Mouse (Mus musculus) lung, embryonic 16.5 days (tissue): ENCODE measurements around the gene Vmn1r47. TPM values are rescaled to one million over a fixed set of nuclear protein-coding genes. Genes with fewer than 3 reads are reported as not detected.
"Not testable (repeated sequence)": the region's sequence is repeated elsewhere in the genome, so short reads cannot be mapped to it uniquely, and the experiment has no call there.

Experiments used
- ATAC-seq: fragments of 200-750 bp; cut with Nextera tagmentation; 2 replicates; pipeline ENCODE4 v1.8.0; 2017; ENCODE audit warnings: low read depth, mild to moderate bottlenecking, moderate library complexity
- H3K27ac ChIP-seq: fragments of 300-500 bp; sonication (generic); 2 replicates; pipeline ENCODE4 v1.5.1; 2014; ENCODE audit warnings: mild to moderate bottlenecking, control low read depth, low read length
- H3K27me3 ChIP-seq: fragments of 300-500 bp; sonication (generic); 2 replicates; pipeline ENCODE4 v1.6.1; 2014; ENCODE audit warnings: low read depth, low read length, mixed read lengths; ENCODE audit not compliant: control insufficient read depth, insufficient read depth
- H3K36me3 ChIP-seq: fragments of 300-500 bp; sonication (generic); 2 replicates; pipeline ENCODE4 v1.6.1; 2014; ENCODE audit warnings: low read length; ENCODE audit not compliant: control insufficient read depth, insufficient read depth
- H3K4me1 ChIP-seq: fragments of 300-500 bp; sonication (generic); replicated peaks from 2 replicates; pipeline ENCODE4 v1.6.1; 2014; ENCODE audit warnings: low read length, mixed read lengths; ENCODE audit not compliant: control insufficient read depth, insufficient read depth
- H3K4me2 ChIP-seq: fragments of 300-500 bp; sonication (generic); 2 replicates; pipeline ENCODE4 v1.6.1; 2014; ENCODE audit warnings: low read depth, low read length, control low read depth
- H3K4me3 ChIP-seq: fragments of 300-500 bp; sonication (generic); 2 replicates; pipeline ENCODE4 v1.5.1; 2014; ENCODE audit warnings: mild to moderate bottlenecking, low read length, control low read depth
- H3K9ac ChIP-seq: fragments of 300-500 bp; sonication (generic); 2 replicates; pipeline ENCODE4 v1.6.1; 2014; ENCODE audit warnings: low read length, control low read depth
- H3K9me3 ChIP-seq: fragments of 300-500 bp; sonication (generic); 2 replicates; pipeline ENCODE4 v1.6.1; 2016; ENCODE audit warnings: low read length; ENCODE audit not compliant: control insufficient read depth
- WGBS: fragments of 180-500 bp; shearing (Covaris S2); extraction: QIAGEN DNeasy Blood & Tissue Kit; methylation state at CpG from one replicate; pipeline ENCODE4 v1.1.7; 2014; 5-methylcytosine and 5-hydroxymethylcytosine counted together
- polyA plus RNA-seq: library from polyadenylated mRNA; unstranded; fragments of >200 nt; fragmentation: Nextera tagmentation; extraction: Ambion mirVana; gene quantifications from 2 replicates; pipeline ENCODE4 v1.2.1, GENCODE M21; 2015

Gene Vmn1r47
- not detected in 2 replicates for polyA plus RNA-seq

DNA sequence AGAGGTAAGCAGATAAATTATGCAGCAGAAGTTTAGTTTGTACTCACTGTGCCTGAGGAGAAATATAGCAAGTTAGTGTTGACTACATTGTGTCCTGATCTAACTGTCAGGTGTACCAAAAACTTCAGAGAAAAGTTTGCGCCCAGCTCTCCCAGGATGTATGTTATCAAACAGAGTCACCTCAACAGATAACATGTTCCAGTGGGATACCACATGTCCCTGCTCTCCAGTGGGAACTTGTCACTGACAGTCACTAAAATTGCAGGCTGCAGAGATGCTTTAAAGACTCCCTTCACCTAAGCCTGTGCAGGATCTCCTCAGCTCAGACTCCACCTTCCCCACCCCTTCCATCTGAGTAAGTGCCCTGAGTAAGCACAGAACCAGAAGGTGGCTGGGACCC lies at the start of gene Vmn1r47:
Gene Vmn1r47, plus strand, starts transcription at position 301 of the 400 bp plus-strand sequence.
- ATAC-seq, H3K9me3 ChIP-seq, H3K9ac ChIP-seq, H3K27me3 ChIP-seq, H3K4me3 ChIP-seq, H3K36me3 ChIP-seq, H3K4me2 ChIP-seq, H3K27ac ChIP-seq, H3K4me1 ChIP-seq: not testable (repeated sequence)
- WGBS: 91% methylated on average over 1 of the region's 1 CpGs

DNA sequence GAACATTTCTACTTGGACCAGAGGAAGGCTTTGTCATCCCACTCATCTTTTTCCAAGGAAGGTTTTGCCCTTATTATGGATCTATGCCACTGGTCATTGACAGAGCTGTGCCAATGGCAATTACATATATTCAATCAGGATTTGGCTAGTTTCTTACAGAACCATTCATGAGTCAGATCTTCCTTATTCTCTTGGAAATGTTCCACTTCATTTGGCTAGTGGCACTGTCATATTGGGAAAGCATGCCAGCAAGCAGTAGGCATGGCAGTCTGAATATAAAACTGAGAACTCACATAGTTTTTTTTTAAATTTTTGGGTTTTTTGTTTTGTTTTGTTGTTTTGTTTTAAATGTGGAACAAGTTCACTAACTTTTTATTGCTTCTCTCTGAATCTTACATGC lies 49.6 kb upstream of the Vmn1r47 start:
- no peak overlapping the region for H3K27ac ChIP-seq
- H3K4me3 ChIP-seq: no peak overlapping the region
- H3K9me3 ChIP-seq: no peaks in the 10 kb centered on the region
- H3K4me2 ChIP-seq: no peak overlapping the region
- H3K27me3 ChIP-seq: no peaks in the 10 kb centered on the region
- no peaks in the 10 kb centered on the region for H3K36me3 ChIP-seq
- H3K4me1 ChIP-seq: no peaks in the 10 kb centered on the region
- no peak for ATAC-seq
- H3K9ac ChIP-seq: no peak overlapping the region

DNA sequence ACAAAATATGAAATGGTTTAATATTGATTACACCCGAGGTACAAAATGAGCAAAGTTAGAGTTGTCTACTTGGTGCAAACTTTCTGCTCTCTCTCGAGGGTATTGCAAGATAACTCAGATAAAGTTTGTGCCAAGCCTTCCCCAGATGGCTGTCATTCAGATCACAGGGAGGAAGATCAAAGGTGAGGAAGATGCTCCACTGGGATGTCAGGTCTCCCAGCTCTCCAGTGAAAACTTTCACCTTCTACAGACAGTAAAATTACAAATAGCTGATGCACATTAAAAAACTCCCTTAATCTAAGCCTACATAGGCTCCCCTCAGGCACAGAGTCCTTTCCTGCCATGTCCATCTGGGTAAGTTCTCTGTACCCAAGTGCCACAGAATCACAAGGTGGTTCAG lies 46.9 kb upstream of the Vmn1r47 start, which contains the start of gene Vmn1r46:
Gene Vmn1r46, plus strand, starts transcription at position 301 of the 400 bp plus-strand sequence.
- Histone ChIP-seq H3K4me2 (no peak within 1 kb of the TSS), H3K4me3 (no peak within 1 kb of the TSS), H3K36me3 (no peaks in the 10 kb centered on the region), H3K9ac (no peak within 1 kb of the TSS), H3K4me1 (no peaks in the 10 kb centered on the region), H3K27ac (no peak within 1 kb of the TSS), H3K27me3 (no peaks in the 10 kb centered on the region), H3K9me3 (no peaks in the 10 kb centered on the region)
- 52% methylated on average over 2 of the region's 2 CpGs for WGBS
- no peak for ATAC-seq

DNA sequence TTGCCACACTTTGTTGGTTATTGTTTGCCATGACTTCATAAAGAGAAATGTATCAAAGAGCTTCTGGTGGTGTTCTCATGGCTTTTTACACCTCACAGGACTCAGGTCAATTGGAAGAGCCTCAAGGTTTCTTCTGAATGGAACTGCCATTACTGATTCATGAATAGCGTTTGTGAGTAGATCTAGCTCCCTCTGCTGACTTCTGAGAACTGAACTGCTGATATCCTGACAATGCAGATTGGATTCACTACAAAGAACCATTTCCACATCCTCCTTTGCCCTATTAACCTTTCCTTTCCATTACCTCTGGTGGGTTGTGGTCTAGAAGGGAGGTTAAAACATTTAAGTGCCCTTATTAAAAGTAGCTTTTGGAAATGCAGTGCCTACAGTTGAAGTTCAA lies 30.0 kb upstream of the Vmn1r47 start:
- Histone ChIP-seq H3K27ac (no peak overlapping the region), H3K4me1 (no peaks in the 10 kb centered on the region), H3K27me3 (no peaks in the 10 kb centered on the region), H3K4me3 (no peak overlapping the region), H3K9ac (no peak overlapping the region), H3K36me3 (no peaks in the 10 kb centered on the region), H3K9me3 (no peaks in the 10 kb centered on the region; the same call in 1 of the 2 replicates), H3K4me2 (no peak overlapping the region)
- ATAC-seq: no peak
- 11% methylated on average over 1 of the region's 1 CpGs for WGBS

DNA sequence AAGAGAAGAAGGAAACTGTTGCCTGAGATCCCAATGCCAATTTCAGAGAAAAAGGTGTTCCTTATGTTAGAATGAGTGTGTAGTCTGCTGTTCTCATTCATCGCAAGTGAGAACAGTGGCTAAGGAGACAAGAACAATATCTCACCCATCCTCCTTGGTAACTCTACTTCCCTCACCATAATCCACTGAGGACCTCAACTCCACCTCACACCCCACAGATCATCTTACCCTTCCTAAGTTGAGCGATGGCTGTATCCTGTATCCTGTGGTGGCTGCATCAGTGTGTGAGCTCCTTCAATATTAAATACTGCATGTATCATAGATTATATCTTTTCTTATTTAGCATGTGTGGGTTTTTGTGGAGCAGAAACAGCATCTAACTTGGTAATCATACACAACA lies 20.8 kb downstream of the Vmn1r47 start, which contains the start of gene Vmn1r48:
Gene Vmn1r48, minus strand, starts transcription at position 101 of the 400 bp plus-strand sequence.
- no CpG with 5 or more reads among the region's 2 CpGs for whole genome bisulfite sequencing

More for the DNA sequence above, 20.8 kb downstream of the Vmn1r47 start, which contains the start of gene Vmn1r48:
- H3K9ac ChIP-seq, ATAC-seq, H3K36me3 ChIP-seq, H3K4me3 ChIP-seq, H3K9me3 ChIP-seq, H3K27ac ChIP-seq, H3K4me2 ChIP-seq, H3K4me1 ChIP-seq, H3K27me3 ChIP-seq: not testable (repeated sequence)

Other genes starting within 250 kb of the Vmn1r47 start
- not detected in 2 replicates for gene Vmn1r42, start 139.7 kb upstream of the Vmn1r47 start, polyA plus RNA-seq
- not detected in 2 replicates for gene Vmn1r43, start 139.7 kb upstream of the Vmn1r47 start, polyA plus RNA-seq
- not detected in 2 replicates for gene Vmn1r44, start 132.5 kb upstream of the Vmn1r47 start, polyA plus RNA-seq
- gene Vmn1r45, start 75.5 kb upstream of the Vmn1r47 start, polyA plus RNA-seq: not detected in 2 replicates
- gene Vmn1r46, start 46.8 kb upstream of the Vmn1r47 start, polyA plus RNA-seq: not detected in 2 replicates
- not detected in 2 replicates for gene Vmn1r48, start 20.7 kb downstream of the Vmn1r47 start, polyA plus RNA-seq
- not detected in 2 replicates for gene Vmn1r49, start 62.4 kb downstream of the Vmn1r47 start, polyA plus RNA-seq
- gene Vmn1r50, start 85.3 kb downstream of the Vmn1r47 start, polyA plus RNA-seq: not detected in 2 replicates
- gene Vmn1r51, start 106.4 kb downstream of the Vmn1r47 start, polyA plus RNA-seq: not detected in 2 replicates
- not detected in 2 replicates for gene Vmn1r52, start 158.7 kb downstream of the Vmn1r47 start, polyA plus RNA-seq
- not detected in 2 replicates for gene V1ra8, start 186.6 kb downstream of the Vmn1r47 start, polyA plus RNA-seq
- gene Vmn1r53, start 208.3 kb downstream of the Vmn1r47 start, polyA plus RNA-seq: 0.14 TPM in 1 of 2 replicates, not detected in the other
- gene Vmn1r54, start 230.2 kb downstream of the Vmn1r47 start, polyA plus RNA-seq: not detected in 2 replicates